Mouse (Mus musculus): ENCODE measurements at regions not wholly inside any gene's neighbourhood (a gene's known extent, or its start where the extent isn't known, plus 50 kb on each side); places are given as distances from the start of the nearest gene placed in this dataset.

GRCm38 (mm10) chr6:117544276-117545196 lies 296.4 kb upstream of the Zfp637 start:
- no peak for TF ChIP-seq CTCF (IDR thresholded peaks at IDR 0.05)
- TF ChIP-seq EP300 (IDR thresholded peaks at IDR 0.05), result no peak

All from lung, postnatal 0 days (tissue).